Mouse (Mus musculus) ES-E14 (cell line): ENCODE measurements around the gene Zbtb43. TPM values are rescaled to one million over a fixed set of nuclear protein-coding genes. Genes with fewer than 3 reads are reported as not detected.

Source experiments
- DNase-seq: peaks from one replicate; pipeline ENCODE4 v3.0.0-alpha.2; 2013; ENCODE audit warnings: low read depth, low spot score
- H3K27ac ChIP-seq: 2 replicates; pipeline ENCODE4 v1.5.1; 2012; ENCODE audit warnings: low read depth, mild to moderate bottlenecking, low read length, moderate library complexity, mixed read lengths; ENCODE audit not compliant: poor library complexity, insufficient read depth, severe bottlenecking
- H3K36me3 ChIP-seq: 2 replicates; pipeline ENCODE4 v1.6.1; 2012; ENCODE audit warnings: mild to moderate bottlenecking, low read length, moderate library complexity, mixed read lengths; ENCODE audit not compliant: control insufficient read depth, poor library complexity, insufficient read depth, severe bottlenecking
- H3K4me1 ChIP-seq, 2 experiments: fragments of 150-350 bp in 1 of 2; sonication (generic) in 1 of 2; 2 replicates each; pipeline ENCODE4 v1.6.1; 2012; ENCODE audit warnings: low read length in 2 of 2, mild to moderate bottlenecking in 1 of 2, mixed read lengths in 1 of 2; ENCODE audit not compliant: control insufficient read depth in 2 of 2, insufficient read depth in 2 of 2, poor library complexity in 1 of 2
- H3K4me3 ChIP-seq, 2 experiments: fragments of 150-350 bp in 1 of 2; sonication (generic) in 1 of 2; 2 replicates each; pipeline ENCODE4 v1.5.1; 2012; ENCODE audit warnings: low read length in 2 of 2, low read depth in 1 of 2, mild to moderate bottlenecking in 1 of 2, mixed read lengths in 1 of 2; ENCODE audit not compliant: insufficient read depth in 1 of 2, poor library complexity in 1 of 2, severe bottlenecking in 1 of 2
- H3K9ac ChIP-seq: 2 replicates; pipeline ENCODE4 v1.6.1; 2012; ENCODE audit warnings: low read depth, mild to moderate bottlenecking, low read length, mixed read lengths; ENCODE audit not compliant: poor library complexity, insufficient read depth, severe bottlenecking
- H3K9me3 ChIP-seq: fragments of 150-350 bp; sonication (generic); 2 replicates; pipeline ENCODE4 v1.6.1; 2012; ENCODE audit warnings: low read depth, mild to moderate bottlenecking, low read length; ENCODE audit not compliant: control insufficient read depth, insufficient read depth
- CHD2 ChIP-seq: IDR thresholded peaks from 2 replicates; pipeline ENCODE4 v1.6.1; 2014; ENCODE audit warnings: mild to moderate bottlenecking, low read depth, low read length, inconsistent platforms
- HCFC1 ChIP-seq: IDR thresholded peaks from 2 replicates; pipeline ENCODE4 v1.6.1; 2012; ENCODE audit warnings: low read length, inconsistent platforms, borderline replicate concordance; ENCODE audit not compliant: insufficient read depth
- MAFK ChIP-seq: IDR thresholded peaks from 2 replicates; pipeline ENCODE4 v1.6.1; 2014; ENCODE audit warnings: mild to moderate bottlenecking, low read depth, low read length, inconsistent platforms; ENCODE audit not compliant: insufficient read depth
- ZC3H11A ChIP-seq: IDR thresholded peaks from 2 replicates; pipeline ENCODE4 v1.6.1; 2012; ENCODE audit warnings: low read depth, mild to moderate bottlenecking, inconsistent platforms, low read length, borderline replicate concordance
- ZNF384 ChIP-seq: IDR thresholded peaks from 2 replicates; pipeline ENCODE4 v1.6.1; 2012; ENCODE audit warnings: low read depth, low read length, inconsistent platforms
- in situ Hi-C, 2 experiments: fragments of 600-800 bp; cut with MboI; formaldehyde crosslinking; loops; one replicate each; pipeline ENCODE4 v1.15.1; 2025; ENCODE audit warnings: low sequenced_read_pairs in 2 of 2, inconsistent platforms in 1 of 2; ENCODE audit not compliant: unreplicated experiment in 2 of 2
- total RNA-seq: library from RNA; depleted of rRNA; stranded (reverse); fragments of 300-350 nt; gene quantifications from 2 replicates; pipeline ENCODE4 v1.2.3, GENCODE M21; 2012; rRNA removed

The Zbtb43 gene
- total RNA-seq, 1 experiment = 31.3 TPM

- no peak overlapping the region for H3K4me3 ChIP-seq
- 0 out of 4 replicates have a peak, but pooled peaks cover 0 to 2% of the 10 kb centered on the region in 2 experiments for H3K4me1 ChIP-seq
- no peak overlapping the region for H3K27ac ChIP-seq
- in situ Hi-C loops = no loop called here
- peak; percentile 11 for DNase-seq
- TF ChIP-seq MAFK = no peak
- no peak for TF ChIP-seq ZC3H11A
- TF ChIP-seq HCFC1 = no peak
- TF ChIP-seq CHD2 = no peak
- TF ChIP-seq ZNF384 = no peak
- H3K9me3 ChIP-seq = no peaks in the 10 kb centered on the region
- no peaks in the 10 kb centered on the region for H3K36me3 ChIP-seq
- H3K9ac ChIP-seq = no peak overlapping the region
Observed at GRCm38 (mm10) chr2:33401217-33401616, 67.1 kb downstream of the Zbtb43 start.

- Histone ChIP-seq H3K27ac (no peak overlapping the region), H3K4me1 (0 out of 4 replicates have a peak, but pooled peaks cover 0 to 2% of the 10 kb centered on the region in 2 experiments), H3K4me3 (no peak overlapping the region), H3K36me3 (no peaks in the 10 kb centered on the region), H3K9me3 (no peaks in the 10 kb centered on the region), H3K9ac (no peak overlapping the region)
- no peak for TF ChIP-seq HCFC1
- TF ChIP-seq ZNF384 = no peak
- no peak for TF ChIP-seq CHD2
- TF ChIP-seq MAFK = no peak
- no peak for TF ChIP-seq ZC3H11A
- in situ Hi-C loops = no loop called here
- no peak for DNase-seq
Observed at GRCm38 (mm10) chr2:33400541-33400940, 67.8 kb downstream of the Zbtb43 start.

Other genes starting within 250 kb of the Zbtb43 start
- gene Ralgps1, start 97.1 kb downstream of the Zbtb43 start, total RNA-seq = 5.4 and 9.2 TPM in 2 replicates
- 13.4 and 16.5 TPM in 2 replicates for gene Zbtb34, start 37.2 kb downstream of the Zbtb43 start, total RNA-seq
- 0.32 and 0.67 TPM in 2 replicates for gene Lmx1b, start 172.0 kb upstream of the Zbtb43 start, total RNA-seq